Mouse (Mus musculus): ENCODE measurements around the gene Afap1.
A peak's percentile ranks its signal among the peaks of the same experiment; 100 is the strongest.

Afap1 gene

GRCm38 (mm10) chr5:35931296-35931695 lies 38.2 kb downstream of the Afap1 start:
- no peak for DNase-seq (ENCODE audit: low read depth, low spot score)

GRCm38 (mm10) chr5:35933059-35933458 lies 39.9 kb downstream of the Afap1 start:
- DNase-seq (ENCODE audit: low read depth, low spot score): no peak

- DNase-seq (ENCODE audit: low read depth, low spot score): no peak
These were observed 42.8 kb downstream of the Afap1 start for GRCm38 (mm10) chr5:35935939-35936338.

GRCm38 (mm10) chr5:35938249-35939223 lies 45.4 kb downstream of the Afap1 start:
- no peak for DNase-seq (ENCODE audit: low read depth, low spot score)

GRCm38 (mm10) chr5:35939958-35940357 lies 46.8 kb downstream of the Afap1 start:
- DNase-seq (ENCODE audit: low read depth, low spot score): no peak

GRCm38 (mm10) chr5:35943541-35943940 lies 50.4 kb downstream of the Afap1 start:
- DNase-seq (ENCODE audit: low read depth, low spot score): no peak

GRCm38 (mm10) chr5:35946841-35947240 lies 53.7 kb downstream of the Afap1 start:
- no peak for DNase-seq (ENCODE audit: low read depth, low spot score)

GRCm38 (mm10) chr5:35947427-35947826 lies 54.3 kb downstream of the Afap1 start:
- no peak for DNase-seq (ENCODE audit: low read depth, low spot score)

- DNase-seq (ENCODE audit: low read depth, low spot score): no peak
These were observed 55.3 kb downstream of the Afap1 start for GRCm38 (mm10) chr5:35948225-35948975.

- DNase-seq (ENCODE audit: low read depth, low spot score): no peak
These were observed 55.9 kb downstream of the Afap1 start for GRCm38 (mm10) chr5:35949061-35949460.

- no peak for DNase-seq (ENCODE audit: low read depth, low spot score)
These were observed 57.4 kb downstream of the Afap1 start for GRCm38 (mm10) chr5:35950504-35950903.

GRCm38 (mm10) chr5:35954055-35954718 lies 61.1 kb downstream of the Afap1 start:
- DNase-seq (ENCODE audit: low read depth, low spot score): no peak

GRCm38 (mm10) chr5:35956268-35956667 lies 63.1 kb downstream of the Afap1 start:
- no peak for DNase-seq (ENCODE audit: low read depth, low spot score)

- no peak for DNase-seq (ENCODE audit: low read depth, low spot score)
These were observed 65.6 kb downstream of the Afap1 start for GRCm38 (mm10) chr5:35958681-35959080.

- no peak for DNase-seq (ENCODE audit: low read depth, low spot score)
These were observed 67.0 kb downstream of the Afap1 start for GRCm38 (mm10) chr5:35960168-35960567.

GRCm38 (mm10) chr5:35961271-35961670 lies 68.2 kb downstream of the Afap1 start:
- DNase-seq (ENCODE audit: low read depth, low spot score): no peak

- DNase-seq (ENCODE audit: low read depth, low spot score): no peak
These were observed 70.5 kb downstream of the Afap1 start for GRCm38 (mm10) chr5:35963635-35964034.

- no peak for DNase-seq (ENCODE audit: low read depth, low spot score)
These were observed 71.9 kb downstream of the Afap1 start for GRCm38 (mm10) chr5:35965036-35965435.

- no peak for DNase-seq (ENCODE audit: low read depth, low spot score)
These were observed 76.7 kb downstream of the Afap1 start for GRCm38 (mm10) chr5:35969857-35970256.

- DNase-seq (ENCODE audit: low read depth, low spot score): peak; percentile 37
These were observed 77.4 kb downstream of the Afap1 start for GRCm38 (mm10) chr5:35970380-35971105.

- DNase-seq (ENCODE audit: low read depth, low spot score): peak; percentile 78
These were observed 78.9 kb downstream of the Afap1 start for GRCm38 (mm10) chr5:35971841-35972578.
